Mouse (Mus musculus): Measurements from ENCODE around the gene Nfatc3.

Nfatc3 gene

DNA sequence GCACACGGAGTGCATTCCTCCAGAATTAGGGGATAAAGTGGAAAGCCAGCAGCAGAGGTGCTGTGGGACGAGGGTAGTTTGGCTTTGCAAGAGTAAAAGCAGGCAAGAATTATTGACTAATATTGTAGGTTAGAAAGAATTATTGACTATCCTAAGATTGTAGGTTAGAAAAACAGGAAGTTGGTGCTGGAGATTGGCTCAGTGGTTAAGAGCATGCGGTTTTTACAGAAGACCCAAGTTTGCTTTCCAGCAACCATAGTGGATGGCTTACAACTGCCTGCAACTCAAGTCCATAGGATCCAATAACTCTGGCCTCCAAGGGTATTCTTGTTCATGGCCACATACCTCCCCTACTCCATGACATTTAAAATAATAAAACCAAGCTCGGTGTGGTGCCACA is 87.4 kb downstream of the Nfatc3 start:
- DNase-seq (ENCODE audit: low spot score in 2 of 2) = no peak

DNA sequence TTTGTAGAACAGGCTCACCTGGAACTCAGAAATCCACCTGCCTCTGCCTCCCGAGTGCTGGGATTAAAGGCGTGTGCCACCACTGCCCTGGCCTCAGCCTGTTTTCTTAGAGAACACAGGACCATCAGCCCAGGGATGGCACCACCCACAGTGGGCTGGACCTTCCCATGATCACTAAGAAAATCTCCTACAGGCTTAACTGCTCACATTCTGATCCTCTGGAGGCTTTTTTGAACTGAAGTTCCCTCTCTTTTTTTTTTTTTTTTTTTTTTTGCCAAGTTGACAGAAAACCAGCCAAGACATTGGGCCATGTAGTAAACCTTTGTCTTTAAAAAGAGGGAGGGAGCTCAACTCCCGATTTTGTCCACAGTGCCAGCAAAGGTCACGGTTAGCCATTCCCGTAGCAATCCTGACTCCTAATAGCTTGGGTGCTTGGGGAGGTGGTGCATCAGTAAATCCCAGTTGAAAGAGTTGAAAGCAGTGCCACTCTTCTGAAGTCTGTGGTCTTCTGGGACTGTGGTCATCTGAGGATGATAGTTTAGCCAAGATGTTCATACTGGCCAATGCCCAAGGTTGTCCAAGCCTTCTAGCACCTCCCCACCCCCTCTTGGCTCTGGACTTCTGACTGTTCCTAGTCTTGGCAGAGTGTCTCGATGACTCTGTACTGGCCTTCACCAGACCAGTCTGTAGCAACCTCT is 89.4 kb downstream of the Nfatc3 start:
- no peak for DNase-seq (ENCODE audit: low spot score in 2 of 2)

DNA sequence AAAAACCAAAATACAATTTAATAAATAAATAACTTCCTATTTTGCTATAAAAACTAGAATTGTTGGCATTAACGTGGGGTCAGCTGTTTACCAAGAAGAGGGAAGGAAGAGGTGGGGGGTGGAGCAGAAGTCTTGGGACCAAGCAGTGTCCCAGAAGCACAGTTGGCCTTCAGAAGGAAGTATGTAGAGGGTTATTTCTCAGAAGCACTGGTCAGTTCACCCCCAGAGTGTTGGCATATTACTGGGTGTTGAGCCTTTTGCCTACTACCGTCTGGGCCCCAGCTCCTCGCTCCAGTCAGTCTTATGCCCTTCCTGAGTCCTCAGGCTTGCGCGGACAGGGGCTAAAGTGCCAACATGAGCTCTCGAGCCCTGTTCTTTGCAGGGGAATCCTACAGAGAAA is 90.4 kb downstream of the Nfatc3 start:
- DNase-seq (ENCODE audit: low spot score in 2 of 2) = no peak

DNA sequence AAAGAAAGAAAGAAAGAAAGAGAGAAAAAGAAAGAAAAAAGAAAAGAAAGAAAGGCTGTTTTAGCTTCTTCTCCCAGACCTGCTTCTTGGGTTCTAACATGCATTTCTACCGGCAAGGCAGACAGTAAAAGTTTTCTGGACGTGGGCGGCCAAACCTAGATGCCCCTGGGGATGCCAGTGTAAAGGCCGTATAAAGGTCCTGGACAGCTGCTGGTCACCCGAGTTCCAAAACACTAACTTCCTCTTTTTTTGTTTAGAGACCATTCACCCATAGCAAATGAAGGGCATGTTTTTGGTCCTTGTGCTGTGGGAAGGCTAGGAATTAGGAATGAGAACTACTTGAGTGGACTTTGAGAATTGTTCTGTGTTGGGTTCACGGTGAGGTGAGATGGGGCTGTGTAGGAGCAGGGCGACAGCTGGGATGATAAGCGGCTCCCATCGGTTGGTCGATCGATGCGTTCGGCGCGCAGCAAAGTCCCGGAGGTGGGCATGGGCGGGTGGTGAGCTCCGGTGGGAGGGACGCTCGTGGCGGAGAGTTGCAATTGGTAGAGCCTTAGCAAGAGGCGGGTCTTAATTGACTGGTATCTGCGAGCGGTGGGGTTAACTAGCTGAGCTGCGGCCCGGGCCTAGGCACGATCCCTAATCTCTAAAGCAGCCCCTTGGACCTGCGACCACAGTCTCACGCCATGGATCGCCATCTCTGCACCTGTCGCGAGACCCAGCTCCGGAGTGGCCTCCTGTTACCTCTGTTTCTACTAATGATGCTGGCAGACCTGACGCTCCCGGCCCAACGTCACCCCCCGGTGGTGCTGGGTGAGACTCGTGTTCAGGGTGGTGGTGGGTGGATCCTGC is 91.4 kb downstream of the Nfatc3 start, which contains the start of gene Pla2g15:
Gene Pla2g15, plus strand, starts transcription at position 599 of the 852 bp plus-strand sequence.
- DNase-seq (ENCODE audit: low spot score in 2 of 2) = peak; percentile 94 to 96

DNA sequence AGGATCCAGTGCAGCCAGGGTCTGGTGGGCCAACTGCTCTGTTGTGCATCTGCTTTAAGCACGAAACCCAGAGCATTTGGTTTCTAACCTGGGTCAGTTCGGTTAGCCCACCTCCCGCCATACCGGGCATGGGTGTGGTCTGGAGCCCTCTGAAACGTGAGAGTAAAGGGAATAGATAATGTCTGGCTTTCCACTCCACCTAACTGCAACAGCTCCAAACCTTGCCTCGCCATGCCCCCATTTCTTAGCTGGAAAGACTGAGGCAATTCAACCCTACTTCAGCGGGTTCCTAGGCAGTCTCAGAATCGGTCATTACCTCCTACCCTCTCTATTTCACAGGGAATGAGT is 92.0 kb downstream of the Nfatc3 start:
- DNase-seq (ENCODE audit: low spot score in 2 of 2) = no peak

DNA sequence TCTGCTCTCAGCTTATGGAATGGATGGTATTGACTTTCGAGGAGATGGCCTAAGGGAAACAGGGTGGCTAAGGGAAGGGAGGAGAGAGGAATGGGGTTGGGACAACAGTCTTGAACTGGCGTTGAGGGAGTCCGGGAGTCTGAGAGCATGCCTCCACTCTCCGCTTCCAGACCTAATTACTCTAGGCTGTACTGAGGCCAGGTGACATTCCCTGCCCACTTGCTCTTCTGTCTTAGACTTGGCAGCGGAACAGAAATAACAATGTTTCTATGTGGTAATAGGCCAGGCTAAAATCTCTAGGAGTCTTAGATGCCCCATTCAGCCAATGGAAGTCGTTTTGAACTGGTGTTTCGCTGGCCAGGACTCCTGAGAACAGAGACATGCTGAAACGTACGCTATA is 92.4 kb downstream of the Nfatc3 start:
- no peak for DNase-seq (ENCODE audit: low spot score in 2 of 2)

DNA sequence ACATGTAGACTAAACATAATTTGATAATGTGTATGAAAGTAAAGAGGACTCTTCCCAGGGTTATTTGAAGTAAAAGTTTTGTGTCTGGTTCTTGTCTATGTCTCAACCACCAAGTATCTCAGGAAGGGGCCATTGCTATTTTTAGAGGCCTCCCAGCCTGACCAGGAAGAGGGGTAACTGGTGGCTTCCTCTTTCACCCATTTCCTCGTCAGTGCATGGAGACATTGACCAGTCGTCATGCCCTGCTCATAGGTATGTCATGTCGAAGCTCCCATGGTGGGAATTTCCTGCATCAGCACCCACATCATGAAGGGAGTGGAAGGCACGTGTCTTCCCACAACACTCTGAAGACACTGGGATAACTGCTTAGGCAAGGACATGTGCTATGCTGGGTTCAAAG is 94.2 kb downstream of the Nfatc3 start:
- DNase-seq (ENCODE audit: low spot score in 2 of 2) = no peak

DNA sequence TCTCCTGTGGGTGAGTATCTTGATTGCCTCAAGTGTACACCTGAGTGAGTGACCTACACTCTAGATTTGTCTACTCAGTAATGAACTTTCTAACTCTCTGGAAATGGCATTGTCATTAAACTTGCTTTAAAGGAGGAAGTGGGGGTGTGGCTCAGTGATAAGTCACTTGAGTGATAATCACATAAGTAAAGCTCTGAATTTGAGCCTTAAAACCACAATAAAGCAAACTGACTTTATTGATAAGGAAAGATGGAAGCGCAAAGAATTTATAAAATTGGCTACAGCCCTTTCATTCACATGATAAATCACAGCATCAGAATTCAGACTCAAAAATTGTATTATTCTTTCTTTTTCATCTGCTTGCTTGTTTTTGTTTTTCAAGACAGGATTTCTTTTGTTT is 98.8 kb downstream of the Nfatc3 start:
- DNase-seq (ENCODE audit: low spot score in 2 of 2) = no peak

DNA sequence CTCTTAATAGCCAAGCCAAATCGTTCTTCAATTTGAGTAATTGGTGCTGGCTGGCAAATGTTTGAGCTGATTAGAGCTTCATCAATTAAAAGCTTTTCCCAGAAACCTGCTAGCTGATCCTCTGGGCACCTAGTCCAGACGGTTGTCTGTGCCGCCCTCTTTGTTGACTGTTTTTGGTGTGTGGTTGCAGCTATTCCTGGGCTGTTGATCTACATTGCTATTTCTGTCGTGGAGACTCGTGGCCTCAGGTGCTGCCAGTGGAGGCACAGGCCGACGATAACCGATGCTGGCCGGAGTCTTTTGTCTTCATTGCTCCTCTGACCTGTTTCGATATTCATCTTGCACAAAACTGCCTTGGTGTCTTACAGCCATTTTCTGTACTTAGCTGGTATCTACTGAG is 99.7 kb downstream of the Nfatc3 start:
- DNase-seq (ENCODE audit: low spot score in 2 of 2) = no peak

DNA sequence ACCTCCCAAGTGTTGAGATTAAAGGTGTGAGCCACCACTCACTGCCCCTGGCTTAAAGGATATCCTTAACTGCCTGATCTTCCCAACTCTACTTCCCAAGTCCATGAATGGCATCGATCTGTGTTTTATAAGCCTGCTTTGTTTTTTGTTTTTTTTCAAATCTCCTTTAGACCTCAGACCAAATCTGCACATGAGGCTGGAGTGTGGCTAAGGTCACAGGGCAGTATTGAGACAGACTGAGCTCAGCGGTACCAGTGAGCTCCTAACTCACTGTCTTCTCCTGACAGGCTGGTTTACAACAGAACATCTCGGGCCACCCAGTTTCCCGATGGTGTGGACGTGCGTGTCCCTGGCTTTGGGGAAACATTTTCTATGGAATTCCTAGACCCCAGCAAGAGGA is 101.2 kb downstream of the Nfatc3 start:
- DNase-seq (ENCODE audit: low spot score in 2 of 2) = no peak

DNA sequence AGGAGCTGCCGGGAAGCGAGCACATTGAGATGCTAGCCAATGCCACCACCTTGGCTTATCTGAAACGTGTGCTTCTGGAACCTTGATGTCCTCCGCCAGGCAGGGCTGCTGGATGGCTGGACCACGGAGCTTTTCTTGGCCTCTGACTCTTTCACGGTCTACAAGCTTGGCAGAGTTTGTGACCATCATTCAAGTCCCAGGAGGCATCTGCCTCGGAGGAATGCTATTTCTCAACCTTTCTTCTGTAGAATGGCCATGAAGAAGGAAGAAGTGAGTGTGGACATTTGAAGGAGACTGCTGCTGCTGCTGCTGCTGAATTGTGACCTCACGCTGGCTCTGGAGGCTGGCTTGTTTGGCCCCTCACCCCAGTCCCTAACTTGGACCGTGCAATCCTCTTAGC is 104.6 kb downstream of the Nfatc3 start:
- DNase-seq (ENCODE audit: low spot score in 2 of 2) = no peak

DNA sequence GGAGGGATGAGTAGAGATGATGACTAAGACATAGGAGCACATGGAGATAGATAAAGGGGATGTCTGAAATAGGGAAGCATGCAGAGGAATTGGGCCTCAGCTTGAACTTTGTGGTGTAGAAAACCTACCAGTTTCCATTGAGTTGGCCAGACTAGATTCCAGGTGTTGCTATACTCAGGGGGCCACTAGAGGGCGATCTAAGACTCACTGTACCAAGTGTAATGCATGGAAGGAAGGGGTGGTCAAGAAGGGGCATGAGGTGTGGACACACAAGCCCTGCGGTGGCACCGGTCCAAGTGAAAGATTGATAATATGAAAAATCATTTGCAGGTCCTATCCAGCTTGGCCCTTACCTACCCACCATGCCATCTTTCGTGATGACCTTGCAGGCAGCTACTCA is 106.8 kb downstream of the Nfatc3 start:
- DNase-seq (ENCODE audit: low spot score in 2 of 2) = peak; percentile 89

DNA sequence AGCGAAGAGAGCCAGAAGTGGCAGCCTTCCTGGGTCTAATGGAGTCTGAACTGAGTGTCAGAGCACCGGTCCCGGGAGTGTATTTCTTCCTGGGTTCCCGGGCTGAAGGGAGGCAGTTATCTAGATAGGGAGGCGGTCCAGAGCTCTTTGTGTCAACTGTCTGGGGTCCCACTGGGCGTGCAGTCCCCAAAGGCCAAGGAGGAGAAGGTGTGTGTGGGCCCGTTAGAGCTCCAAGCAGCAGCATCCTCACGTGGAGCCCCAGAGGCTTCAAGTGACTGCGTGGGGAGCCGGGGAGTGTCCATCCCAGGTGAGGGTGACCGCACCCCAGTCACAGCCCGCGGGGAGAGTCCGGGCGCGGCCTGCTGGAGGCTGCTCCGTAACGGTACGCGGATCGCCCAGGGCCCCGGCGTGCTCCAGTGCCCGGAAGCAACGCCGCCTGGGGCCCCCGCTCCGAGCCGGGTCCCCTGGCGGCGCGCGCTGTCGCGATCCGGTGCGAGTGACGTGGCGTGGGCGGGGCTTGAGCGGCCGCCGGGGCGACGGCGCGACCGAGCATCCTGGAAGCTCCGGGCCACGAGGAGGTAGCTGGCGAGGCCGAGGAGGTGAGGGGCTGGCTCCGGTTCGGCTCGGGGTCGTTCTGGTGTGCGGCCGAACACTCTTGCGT is 109.8 kb downstream of the Nfatc3 start, which contains the start of gene Slc7a6:
Gene Slc7a6, plus strand, starts transcription at position 502 of the 661 bp plus-strand sequence.
- peak; percentile 86 to 88 for DNase-seq (ENCODE audit: low spot score in 2 of 2)

DNA sequence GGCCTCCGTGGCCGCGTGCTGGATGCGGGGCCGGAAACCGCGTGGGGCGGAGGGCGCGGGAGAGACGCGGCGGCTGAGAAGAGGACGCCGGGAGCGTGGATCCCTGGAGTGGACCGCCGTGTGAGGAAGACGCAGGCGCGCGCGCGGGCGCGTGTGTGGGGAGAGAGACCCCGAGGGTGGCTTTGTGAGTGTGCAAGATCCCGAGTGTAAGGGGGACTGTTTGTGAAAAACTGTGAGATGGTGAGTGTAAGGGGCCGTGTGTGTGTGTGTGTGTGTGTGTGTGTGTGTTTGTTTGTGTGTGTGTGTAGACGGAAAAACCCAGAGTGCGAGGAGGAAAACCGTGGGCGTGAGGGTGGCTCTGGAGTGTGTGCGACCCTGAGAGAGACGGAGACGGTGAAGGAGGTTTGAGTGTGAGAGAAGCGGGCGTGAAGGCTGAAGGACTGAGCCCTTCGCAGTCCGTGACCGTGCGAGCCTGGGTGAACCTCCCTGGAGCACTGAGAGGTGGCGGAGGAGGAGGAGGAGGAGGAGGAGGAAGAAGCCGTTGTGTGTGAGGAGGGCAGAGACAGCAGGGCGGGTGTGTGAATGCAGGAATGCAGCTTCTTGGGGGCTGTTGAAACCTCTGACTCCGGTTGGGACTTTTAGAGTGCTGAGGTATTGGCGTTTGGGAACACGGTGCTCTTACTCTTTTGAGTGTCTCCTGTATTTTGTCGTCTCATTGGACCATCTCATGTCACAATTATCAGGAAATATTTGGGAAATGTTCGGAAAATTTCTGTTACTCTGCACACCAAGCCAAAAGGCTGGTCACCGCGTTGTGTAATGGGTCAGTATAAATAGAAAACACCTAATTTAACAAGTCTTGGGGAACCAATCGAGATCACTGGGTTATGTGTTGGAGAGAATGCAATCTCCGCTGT is 110.6 kb downstream of the Nfatc3 start:
- DNase-seq (ENCODE audit: low spot score in 2 of 2) = peak; percentile 50 to 82

DNA sequence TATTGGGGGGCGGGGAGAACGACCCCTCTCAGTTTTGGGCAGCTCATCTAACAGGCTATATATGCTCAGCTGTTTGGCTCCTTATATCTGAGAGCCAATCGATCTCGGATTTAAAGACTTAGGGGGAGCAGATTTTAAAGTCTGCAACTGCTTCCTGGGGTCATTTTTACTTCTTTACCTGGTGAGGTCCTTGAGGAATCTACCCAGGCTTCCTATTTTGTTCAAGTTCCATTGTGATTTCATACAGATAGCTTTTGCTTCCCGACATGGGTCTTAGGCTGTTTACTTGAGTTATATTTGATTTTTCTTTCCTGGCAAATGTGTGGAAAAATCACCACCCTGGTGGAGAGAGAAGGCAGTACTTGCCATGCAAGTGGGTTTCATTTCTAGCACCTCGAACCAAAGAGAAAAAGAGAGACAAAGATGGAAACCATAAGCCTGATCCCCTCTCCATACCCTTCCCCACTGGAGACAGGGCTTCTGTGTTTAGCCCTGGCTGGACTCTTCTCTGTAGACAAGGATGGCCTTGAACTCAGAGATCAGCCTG is 111.4 kb downstream of the Nfatc3 start:
- no peak for DNase-seq (ENCODE audit: low spot score in 2 of 2)

DNA sequence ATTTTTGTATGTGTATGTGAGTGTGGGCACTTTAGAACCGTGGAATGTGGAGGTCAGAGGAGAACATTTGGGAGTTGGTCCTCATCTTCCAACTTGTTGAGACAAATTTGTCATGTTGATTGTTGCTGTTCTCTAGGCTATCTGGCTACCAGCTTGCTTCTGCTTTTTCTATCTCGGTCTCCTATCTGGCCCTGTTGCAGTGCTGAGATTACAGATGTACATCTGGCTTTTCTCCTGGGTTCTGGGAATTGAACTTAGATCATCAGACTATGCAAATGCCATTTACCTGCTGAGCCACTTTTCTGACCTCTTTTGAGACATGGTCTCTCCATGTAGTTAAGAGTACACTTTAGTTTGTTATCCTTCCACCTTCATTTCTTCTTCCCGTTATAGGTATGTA is 114.9 kb downstream of the Nfatc3 start:
- DNase-seq (ENCODE audit: low spot score in 2 of 2) = no peak

DNA sequence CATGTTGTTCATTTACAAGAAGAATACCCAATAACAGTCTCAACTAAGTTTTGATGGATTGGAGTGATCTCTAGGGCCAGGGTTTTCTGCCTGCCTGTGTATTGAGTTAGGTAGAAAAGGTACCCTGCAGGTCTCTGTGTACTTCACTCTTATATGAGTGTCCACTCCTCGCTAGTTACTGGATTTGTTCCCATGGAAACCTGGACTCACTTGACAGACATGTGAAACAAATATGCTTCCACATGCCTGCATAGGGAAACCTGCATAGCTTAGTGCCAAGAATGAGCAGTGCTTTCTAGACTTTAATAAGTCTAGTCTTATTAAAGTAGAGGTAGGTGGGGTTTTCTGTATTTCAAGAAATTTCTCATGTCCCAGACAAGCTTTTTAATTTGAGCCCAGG is 118.3 kb downstream of the Nfatc3 start:
- DNase-seq (ENCODE audit: low spot score in 2 of 2) = no peak

DNA sequence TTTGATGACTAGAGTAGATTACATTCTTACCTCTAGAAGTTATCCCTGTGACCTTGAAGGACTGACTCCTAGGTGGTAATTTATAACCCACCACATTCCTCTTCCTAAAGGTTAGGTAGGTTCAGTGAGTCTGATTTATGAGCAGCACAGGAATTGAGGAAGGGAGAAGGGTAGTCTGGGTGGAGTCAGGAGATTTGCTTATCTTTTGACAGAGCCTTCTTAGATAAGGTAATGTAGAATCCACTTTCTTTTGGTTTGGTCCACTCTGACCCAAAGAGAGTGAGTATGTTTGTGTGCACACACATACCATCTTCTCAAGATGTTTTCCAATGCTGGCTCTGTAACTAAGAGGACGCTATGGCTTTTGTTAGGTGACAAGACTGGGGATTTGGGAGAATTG is 119.0 kb downstream of the Nfatc3 start:
- no peak for DNase-seq (ENCODE audit: low spot score in 2 of 2)

DNA sequence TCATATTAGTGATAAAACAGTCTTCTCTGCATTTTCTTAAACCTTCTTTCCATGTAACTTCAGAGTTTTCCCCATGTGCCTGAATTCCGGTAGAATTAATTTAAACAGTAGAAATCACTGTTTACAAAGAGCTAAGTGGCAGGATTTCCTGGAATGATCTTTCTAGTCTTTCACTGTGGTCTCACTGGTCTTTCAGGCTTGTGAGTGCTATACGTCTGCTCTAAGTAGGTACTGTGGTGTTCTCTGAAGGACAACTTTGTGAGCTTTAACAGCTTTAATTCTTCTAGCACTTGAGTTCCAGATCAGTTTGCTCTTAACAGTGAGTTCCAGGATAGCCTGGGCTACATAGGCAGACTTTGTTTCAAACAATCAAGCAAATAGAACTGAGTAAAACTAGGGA is 119.8 kb downstream of the Nfatc3 start:
- no peak for DNase-seq (ENCODE audit: low spot score in 2 of 2)

Measured in right cerebral cortex, adult 2 months (tissue).